Mouse (Mus musculus) erythroblast, embryonic 14.5 days (primary cell): ENCODE measurements at regions not wholly inside any gene's neighbourhood (a gene's known extent, or its start where the extent isn't known, plus 50 kb on each side); places are given as distances from the start of the nearest gene placed in this dataset.

Source experiments
- GATA1 ChIP-seq: IDR thresholded peaks from 2 replicates; pipeline ENCODE4 v1.6.1; 2012; ENCODE audit warnings: low read length, inconsistent platforms, mixed read lengths
- TAL1 ChIP-seq: IDR thresholded peaks from 3 replicates; pipeline ENCODE4 v1.6.1; 2012; ENCODE audit warnings: low read length, inconsistent platforms, mixed read lengths

DNA sequence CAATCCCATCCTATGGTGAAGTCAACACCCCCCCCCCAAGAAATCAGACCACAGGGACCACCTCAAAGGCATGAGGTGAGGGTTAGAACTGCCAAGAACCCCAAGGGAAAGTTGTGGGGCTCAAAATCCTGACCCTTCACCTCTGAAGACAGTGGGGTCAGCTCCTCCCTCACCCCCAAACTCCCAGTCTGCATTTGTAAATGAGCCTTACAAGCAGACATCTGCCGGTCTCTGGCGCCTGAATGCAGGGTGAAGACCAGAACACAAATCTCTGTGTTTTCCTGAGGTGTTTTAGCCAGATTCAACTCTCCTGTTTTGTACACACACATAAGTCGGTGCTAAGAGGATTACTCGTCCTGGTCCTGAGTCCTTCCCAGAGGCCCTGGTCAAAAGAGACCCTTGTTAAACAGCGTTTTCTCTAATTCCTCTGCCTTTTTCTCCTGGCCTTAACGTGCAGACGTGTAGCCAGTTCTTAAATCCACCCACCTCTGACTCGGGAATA lies 61.9 kb downstream of the Cpn2 start:
- no peak for TF ChIP-seq TAL1
- TF ChIP-seq GATA1 = no peak
